Mouse (Mus musculus) heart, postnatal 10 days (tissue): ENCODE results near the gene Dcaf15. TPM values are rescaled to one million over a fixed set of nuclear protein-coding genes. Genes with fewer than 3 reads are reported as not detected.

Source experiments
- DNase-seq, 2 experiments: peaks; one replicate each; pipeline ENCODE4 v3.0.0; 2021
- intact Hi-C: fragments of 180-260 bp; cut with DNase I; formaldehyde crosslinking; loops from one replicate; pipeline ENCODE4 v1.15.1; 2025
- total RNA-seq, 2 experiments: library from RNA; stranded (reverse); gene quantifications; 2 replicates each; pipeline ENCODE4 v1.2.3; 2021

Gene Dcaf15
- total RNA-seq, 2 experiments from 2014 or later, result 13.7 to 13.9 TPM

- intact Hi-C loops, result no loop called here
- no peak for DNase-seq
These were observed 967 bp downstream of the Dcaf15 start for GRCm38 (mm10) chr8:84103601-84104000.

- intact Hi-C loops, result no loop called here
These were observed 2.9 kb downstream of the Dcaf15 start for GRCm38 (mm10) chr8:84101476-84102270.

GRCm38 (mm10) chr8:84098376-84098775 lies 6.2 kb downstream of the Dcaf15 start:
- intact Hi-C loops, result no loop called here
- DNase-seq, result no peak

More at GRCm38 (mm10) chr8:84101476-84102270, 2.9 kb downstream of the Dcaf15 start:
- no peak for DNase-seq

DNA sequence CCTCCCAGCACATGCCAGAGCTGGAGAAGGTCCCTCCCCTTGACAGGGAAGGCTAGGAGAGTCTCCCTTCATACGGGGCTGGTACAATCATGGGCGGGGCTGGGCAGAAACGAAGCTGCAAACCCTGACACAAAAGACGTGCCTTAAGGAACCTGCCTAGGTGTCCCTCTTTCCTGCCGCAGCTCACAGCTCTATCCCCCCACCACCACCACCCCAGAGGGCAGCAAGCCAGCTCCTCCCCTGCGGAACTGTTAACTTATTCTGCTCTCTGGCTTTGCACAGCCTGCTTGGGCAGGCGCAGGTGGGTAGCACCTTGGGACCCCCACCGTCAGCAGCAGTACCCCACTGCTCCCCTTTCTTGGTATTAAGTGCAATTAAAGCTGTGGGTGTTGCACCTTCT lies 8.5 kb downstream of the Dcaf15 start:
- DNase-seq, result no peak
- intact Hi-C loops, result no loop called here

DNA sequence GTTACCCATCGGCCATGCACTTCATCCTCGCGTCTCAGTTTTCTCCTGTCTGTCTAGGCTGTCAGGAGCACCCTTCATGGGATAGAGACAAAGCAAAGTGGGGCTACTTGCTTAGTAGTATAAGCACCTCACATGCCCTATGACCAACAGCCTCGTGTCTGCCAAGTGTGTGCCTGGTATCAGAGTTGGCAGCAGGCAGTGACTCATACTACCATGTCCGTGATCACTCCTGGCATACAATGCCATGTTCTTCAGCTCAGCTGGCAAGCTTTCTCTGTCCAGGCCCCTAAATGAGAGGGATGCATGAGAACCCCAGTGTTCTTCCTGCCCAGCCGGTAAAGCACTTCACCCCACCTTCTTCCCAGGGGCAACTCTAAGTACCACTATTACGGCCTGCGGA lies 14.0 kb downstream of the Dcaf15 start:
- intact Hi-C loops, result loop anchor here (5.0 kb wide), 1 partner anchor 53 kb away; no protein-coding TSS in a partner anchor
- DNase-seq, result peak; percentile 56 to 68

GRCm38 (mm10) chr8:84089277-84089676 lies 15.3 kb downstream of the Dcaf15 start:
- no peak for DNase-seq
- intact Hi-C loops, result no loop called here

DNA sequence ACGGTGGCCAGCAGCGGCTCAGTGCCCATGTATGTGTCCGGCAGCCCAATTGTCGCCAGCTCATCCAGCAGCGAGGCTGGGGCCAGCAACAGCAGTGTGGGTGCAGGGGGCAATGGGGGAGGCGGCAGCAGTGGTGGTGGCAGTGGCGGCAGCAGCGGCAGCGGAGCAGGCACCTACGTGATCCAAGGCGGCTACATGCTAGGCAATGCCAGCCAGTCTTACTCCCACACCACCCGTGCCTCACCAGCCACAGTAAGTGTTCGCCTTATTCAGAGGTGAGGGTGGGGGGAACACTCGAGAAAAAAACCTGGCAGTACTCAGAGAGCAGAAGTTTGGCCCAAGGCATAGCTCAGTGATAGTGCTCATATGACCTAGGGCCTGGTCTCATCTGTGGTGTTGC lies 16.7 kb downstream of the Dcaf15 start:
- DNase-seq, result no peak
- intact Hi-C loops, result no loop called here

DNA sequence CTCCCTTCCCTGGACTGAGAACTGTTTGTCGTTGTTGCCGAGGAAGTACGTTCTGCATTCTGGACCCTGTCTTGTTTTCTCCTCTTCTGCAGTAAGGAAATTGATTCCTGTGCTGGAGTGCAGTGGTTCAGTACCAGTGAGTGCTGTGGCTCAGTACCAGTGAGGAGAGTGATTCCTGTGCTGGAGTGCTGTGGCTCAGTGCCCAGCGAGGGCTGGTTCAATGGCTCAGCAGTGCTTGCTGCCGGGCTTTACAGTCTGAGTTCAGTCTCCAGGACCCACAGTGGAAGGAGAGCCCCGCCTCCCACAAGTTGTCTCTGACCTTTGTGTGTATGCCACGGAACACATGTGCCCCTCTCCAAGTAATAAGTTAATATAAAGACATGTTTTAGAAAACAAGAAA lies 17.4 kb downstream of the Dcaf15 start:
- intact Hi-C loops, result no loop called here
- no peak for DNase-seq

GRCm38 (mm10) chr8:84084341-84085115 lies 20.0 kb downstream of the Dcaf15 start:
- intact Hi-C loops, result no loop called here
- DNase-seq, result no peak

- DNase-seq, result peak in 1 of 2 experiments; percentile 54
- intact Hi-C loops, result no loop called here
These were observed 20.7 kb downstream of the Dcaf15 start for GRCm38 (mm10) chr8:84083829-84084241.

- intact Hi-C loops, result no loop called here
- DNase-seq, result no peak
These were observed 25.4 kb downstream of the Dcaf15 start for GRCm38 (mm10) chr8:84079206-84079605.

DNA sequence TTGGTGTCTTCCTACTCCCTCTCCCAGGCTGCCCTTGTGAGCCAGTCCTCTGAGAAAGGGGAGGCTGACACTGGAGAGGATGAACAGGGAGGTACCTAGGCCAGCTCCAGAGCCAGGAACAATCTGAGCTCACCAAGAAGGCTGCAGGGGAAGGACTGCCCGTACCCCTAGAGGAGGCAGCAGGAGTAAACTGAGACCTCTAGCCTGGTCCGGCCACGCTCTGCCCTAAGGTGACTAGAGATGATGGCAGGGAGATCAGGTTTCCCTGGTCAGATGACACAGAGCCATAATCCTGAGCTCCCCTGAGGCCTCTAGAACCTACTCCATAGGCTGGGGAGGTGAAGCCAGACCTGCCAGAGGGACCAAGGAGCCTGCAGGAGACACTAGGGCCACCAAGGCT lies 27.7 kb downstream of the Dcaf15 start:
- intact Hi-C loops, result no loop called here
- no peak for DNase-seq

DNA sequence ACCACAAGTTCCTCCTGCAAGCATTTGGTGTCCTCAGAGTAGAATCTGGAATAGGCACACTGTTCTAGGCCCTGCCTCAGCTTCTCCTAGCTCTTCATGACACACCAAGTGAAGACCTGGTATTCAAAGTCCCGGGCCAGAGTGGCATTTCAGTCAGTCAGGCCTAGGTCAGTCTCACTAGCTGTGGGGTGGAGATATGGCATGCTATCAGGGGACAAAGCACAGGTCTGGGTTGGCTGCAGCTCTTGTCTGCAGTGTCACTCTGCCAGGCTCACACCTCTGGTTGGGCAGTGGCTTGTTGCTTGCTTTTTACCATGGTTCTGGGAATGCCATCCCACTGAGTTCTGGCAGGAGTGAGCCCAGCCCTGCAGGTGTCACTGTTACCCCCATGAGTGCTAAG lies 28.2 kb downstream of the Dcaf15 start:
- DNase-seq, result peak in 1 of 2 experiments; percentile 38

GRCm38 (mm10) chr8:84073230-84073976 lies 31.2 kb downstream of the Dcaf15 start:
- DNase-seq, result no peak
- intact Hi-C loops, result no loop called here

More for the DNA sequence above, 28.2 kb downstream of the Dcaf15 start:
- intact Hi-C loops, result no loop called here

DNA sequence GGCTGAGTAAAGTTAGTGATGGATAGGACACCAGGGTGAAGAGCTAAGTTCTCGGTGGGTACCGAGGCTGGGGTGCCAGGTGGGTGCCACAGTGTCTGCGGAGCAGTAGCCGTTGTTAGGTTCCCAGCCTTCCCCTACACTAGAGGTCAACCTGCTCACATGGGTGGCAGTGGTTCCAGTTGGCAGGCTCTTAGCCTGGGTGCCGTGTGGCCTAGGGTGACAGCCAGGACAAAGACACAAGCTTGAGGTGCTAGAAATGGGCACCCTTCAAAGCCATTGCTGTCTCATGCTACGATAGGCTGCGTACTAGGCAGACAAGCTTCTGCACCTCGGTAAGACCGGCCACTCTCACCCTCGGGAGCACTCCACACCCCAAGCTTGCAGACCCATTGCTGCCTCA lies 32.2 kb downstream of the Dcaf15 start:
- intact Hi-C loops, result no loop called here
- DNase-seq, result no peak

- peak; percentile 37 to 47 for DNase-seq
- intact Hi-C loops, result no loop called here
These were observed 32.6 kb downstream of the Dcaf15 start for GRCm38 (mm10) chr8:84071921-84072320.

DNA sequence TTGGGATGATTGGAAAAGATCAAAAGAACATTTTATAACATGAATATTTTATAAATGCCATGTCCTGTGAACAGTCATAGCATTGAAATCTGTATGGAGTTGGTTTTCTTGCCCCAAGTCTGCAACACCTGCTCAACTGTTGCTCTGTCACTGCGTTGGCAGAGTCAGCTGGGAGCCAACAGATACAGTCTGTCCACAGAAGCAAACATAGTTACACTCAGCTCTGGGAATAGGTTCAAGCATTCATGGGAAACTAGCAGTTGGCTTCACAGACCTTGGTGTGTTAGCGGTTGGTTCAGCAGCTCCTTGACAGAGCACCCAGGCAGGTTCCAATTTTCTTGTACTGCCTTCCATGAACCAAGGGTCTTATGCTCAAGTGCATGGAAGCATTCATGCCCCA lies 33.9 kb downstream of the Dcaf15 start:
- intact Hi-C loops, result no loop called here
- DNase-seq, result peak; percentile 63 to 66

DNA sequence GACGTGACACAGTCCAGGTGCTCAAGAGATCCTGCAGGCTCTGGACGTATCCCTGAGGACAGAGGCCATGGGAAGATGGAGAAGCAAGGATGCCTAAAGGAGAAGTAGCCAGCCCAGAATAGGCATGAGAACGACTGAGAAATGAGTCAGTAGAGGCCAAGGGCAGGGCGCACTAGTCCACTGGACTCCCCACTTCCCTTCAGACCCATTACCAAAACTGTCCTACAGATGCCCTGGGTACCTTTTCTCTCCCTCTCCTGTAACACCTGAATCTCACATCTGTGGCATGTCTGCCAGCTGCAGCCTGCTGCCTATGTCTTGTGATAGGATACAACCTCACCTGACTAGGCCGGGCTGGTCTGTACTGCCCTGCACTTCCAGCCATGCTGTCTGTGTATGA lies 34.3 kb downstream of the Dcaf15 start:
- DNase-seq, result no peak
- intact Hi-C loops, result no loop called here

- no peak for DNase-seq
These were observed 34.8 kb downstream of the Dcaf15 start for GRCm38 (mm10) chr8:84069750-84070149.

GRCm38 (mm10) chr8:84069169-84069568 lies 35.4 kb downstream of the Dcaf15 start:
- intact Hi-C loops, result loop anchor here (5.0 kb wide), 1 partner anchor 62 kb away; no protein-coding TSS in a partner anchor

More at GRCm38 (mm10) chr8:84069750-84070149, 34.8 kb downstream of the Dcaf15 start:
- intact Hi-C loops, result loop anchor here (5.0 kb wide), 1 partner anchor 62 kb away; no protein-coding TSS in a partner anchor

More at GRCm38 (mm10) chr8:84069169-84069568, 35.4 kb downstream of the Dcaf15 start:
- no peak for DNase-seq
